Mouse (Mus musculus): ENCODE results near the gene Trim9. TPM values are rescaled to one million over a fixed set of nuclear protein-coding genes. Genes with fewer than 3 reads are reported as not detected.
A peak's percentile ranks its signal among the peaks of the same experiment; 100 is the strongest.

Gene Trim9
- polyA plus RNA-seq, 1 experiment from 2014 or later, result 0.33 TPM

GRCm38 (mm10) chr12:70234411-70234810 lies 113.0 kb downstream of the Trim9 start:
- no peak for DNase-seq (ENCODE audit: low spot score)
- peaks cover 17% of the 10 kb centered on the region; the same call in 1 of the 2 replicates for H3K4me1 ChIP-seq
- 39% methylated on average over 6 of the region's 6 CpGs for WGBS
- no peaks in the 10 kb centered on the region for H3K36me3 ChIP-seq
- no peak overlapping the region for H3K4me3 ChIP-seq
- no peaks in the 10 kb centered on the region for H3K27me3 ChIP-seq (ENCODE audit: insufficient read depth, poor library complexity, severe bottlenecking)
- no peak overlapping the region for H3K27ac ChIP-seq
- no peaks in the 10 kb centered on the region for H3K9me3 ChIP-seq

GRCm38 (mm10) chr12:70233637-70234315 lies 113.6 kb downstream of the Trim9 start:
- no peaks in the 10 kb centered on the region for H3K9me3 ChIP-seq
- peaks cover 17% of the 10 kb centered on the region; the same call in 1 of the 2 replicates for H3K4me1 ChIP-seq
- H3K36me3 ChIP-seq, result no peaks in the 10 kb centered on the region
- no peak overlapping the region for H3K27ac ChIP-seq
- 74% methylated on average over 6 of the region's 6 CpGs for WGBS
- no peak overlapping the region for H3K4me3 ChIP-seq
- H3K27me3 ChIP-seq (ENCODE audit: insufficient read depth, poor library complexity, severe bottlenecking), result no peaks in the 10 kb centered on the region
- DNase-seq (ENCODE audit: low spot score), result no peak

DNA sequence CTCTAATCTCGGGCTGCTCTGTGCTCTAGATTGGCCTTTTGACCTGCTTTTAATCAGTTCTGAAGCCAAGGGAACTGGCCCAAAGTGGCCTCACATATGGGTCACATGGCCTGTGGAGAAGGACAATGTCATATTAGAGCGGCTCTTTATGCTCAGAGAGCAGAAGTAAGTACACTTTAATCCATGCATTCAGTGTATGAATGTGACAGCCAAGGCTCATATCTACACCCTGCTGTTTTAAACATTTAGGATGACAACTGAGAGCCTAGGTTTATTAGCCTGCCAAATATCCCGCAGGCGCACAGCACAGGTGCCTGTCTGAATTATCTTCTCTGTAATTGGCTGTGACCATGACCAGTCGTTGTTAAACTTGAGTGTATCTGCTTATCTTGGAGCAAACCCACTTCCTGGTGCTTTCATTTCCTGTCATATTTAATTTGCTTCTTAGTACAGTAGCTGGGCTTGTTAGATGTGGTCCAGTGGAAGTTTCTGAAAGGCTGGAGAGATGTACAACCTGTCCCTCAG lies 115.3 kb downstream of the Trim9 start:
- WGBS, result 63% methylated on average over 5 of the region's 5 CpGs
- Histone ChIP-seq H3K27ac (0 out of 2 replicates have a peak overlapping the region, but pooled peaks have one; percentile 0), H3K4me3 (no peak overlapping the region), H3K27me3 (ENCODE audit: insufficient read depth, poor library complexity, severe bottlenecking) (no peaks in the 10 kb centered on the region), H3K4me1 (peaks cover 31% of the 10 kb centered on the region), H3K9me3 (no peaks in the 10 kb centered on the region), H3K36me3 (no peaks in the 10 kb centered on the region)
- DNase-seq (ENCODE audit: low spot score), result no peak

DNA sequence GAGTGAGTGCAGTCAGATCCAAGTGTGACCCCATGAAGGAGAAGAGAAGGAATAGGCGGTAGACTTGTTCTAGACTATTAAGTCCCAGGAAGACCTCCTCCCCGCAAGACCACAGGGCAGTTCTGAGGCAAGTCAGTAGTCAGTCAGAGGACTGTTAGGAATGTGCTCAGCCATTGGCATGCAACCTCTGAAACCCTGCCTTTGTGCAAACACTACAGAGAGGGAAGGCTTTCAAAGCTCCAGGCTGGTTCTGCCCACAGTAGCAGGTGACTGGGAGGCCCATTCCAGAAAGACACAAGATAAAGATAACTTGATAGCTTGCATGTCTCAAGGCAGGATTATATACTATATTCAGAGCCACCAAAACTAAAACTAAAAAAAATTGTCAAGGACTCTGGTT lies 116.1 kb downstream of the Trim9 start, which contains the start of gene Pygl:
TSS of gene Pygl (minus strand) at position 195 of the 400 bp plus-strand sequence.
- Histone ChIP-seq H3K4me3 (no peak within 1 kb of the TSS), H3K9me3 (no peaks in the 10 kb centered on the region), H3K27me3 (ENCODE audit: insufficient read depth, poor library complexity, severe bottlenecking) (no peaks in the 10 kb centered on the region; the same call in 1 of the 2 replicates), H3K4me1 (peaks cover 39% of the 10 kb centered on the region), H3K27ac (peak within 1 kb of the TSS; percentile 69; the same call in 1 of the 2 replicates), H3K36me3 (no peaks in the 10 kb centered on the region)
- DNase-seq (ENCODE audit: low spot score), result no peak
- 69% methylated on average over 2 of the region's 2 CpGs for WGBS

GRCm38 (mm10) chr12:70228155-70228554 lies 119.3 kb downstream of the Trim9 start:
- H3K4me1 ChIP-seq, result peaks cover 49% of the 10 kb centered on the region
- peak overlapping the region; percentile 63 for H3K4me3 ChIP-seq
- no peaks in the 10 kb centered on the region; the same call in 1 of the 2 replicates for H3K27me3 ChIP-seq (ENCODE audit: insufficient read depth, poor library complexity, severe bottlenecking)
- DNase-seq (ENCODE audit: low spot score), result no peak
- H3K27ac ChIP-seq, result peak overlapping the region; percentile 88
- no peaks in the 10 kb centered on the region for H3K9me3 ChIP-seq
- 60% methylated on average over 11 of the region's 11 CpGs for WGBS
- no peaks in the 10 kb centered on the region for H3K36me3 ChIP-seq

DNA sequence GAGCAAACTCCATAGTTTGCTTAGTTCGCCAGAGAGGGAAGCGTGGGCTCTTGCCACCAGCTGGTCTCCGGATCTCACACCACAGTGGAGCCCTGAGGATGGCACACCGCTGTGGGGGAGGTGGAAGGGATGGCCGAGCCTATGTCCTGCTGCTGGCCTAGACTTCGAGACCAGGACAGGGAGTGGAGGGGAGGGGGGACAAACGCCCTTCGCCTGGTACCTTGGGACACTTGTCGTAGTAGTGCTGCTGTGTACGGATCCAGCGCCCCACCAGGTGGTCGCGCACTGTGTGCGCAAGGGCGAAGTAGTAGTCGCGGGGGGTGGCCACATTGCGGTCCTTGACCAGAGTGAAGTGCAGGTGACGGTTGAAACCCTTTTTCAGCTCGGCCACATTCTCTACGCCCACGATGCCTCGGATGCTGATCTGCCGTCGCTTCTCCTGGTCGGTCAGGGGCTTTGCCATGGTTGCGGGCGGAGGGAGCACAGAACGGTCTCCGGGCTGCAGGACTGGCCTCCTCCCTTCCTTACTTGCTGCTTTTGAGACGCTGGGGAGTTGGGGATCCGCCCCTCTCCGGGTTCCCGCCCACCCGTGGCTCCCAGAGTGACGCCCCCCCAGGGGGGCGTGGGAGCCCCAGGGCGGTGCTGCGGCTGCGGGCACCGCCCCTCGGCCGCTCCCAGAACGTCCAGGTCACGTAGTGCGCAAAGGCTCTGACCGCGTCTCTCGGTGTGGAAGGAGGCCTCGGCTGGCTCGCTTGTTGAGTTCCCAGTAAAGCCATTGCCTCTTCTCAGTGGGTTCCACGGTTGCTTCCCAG lies 120.1 kb downstream of the Trim9 start:
- DNase-seq (ENCODE audit: low spot score), result peak; percentile 95
- no peaks in the 10 kb centered on the region for H3K36me3 ChIP-seq
- peak overlapping the region; percentile 63 for H3K4me3 ChIP-seq
- no peaks in the 10 kb centered on the region; the same call in 1 of the 2 replicates for H3K27me3 ChIP-seq (ENCODE audit: insufficient read depth, poor library complexity, severe bottlenecking)
- peaks cover 53% of the 10 kb centered on the region for H3K4me1 ChIP-seq
- H3K27ac ChIP-seq, result peak overlapping the region; percentile 88
- WGBS, result under 1% methylated on average over 52 of the region's 52 CpGs
- H3K9me3 ChIP-seq, result no peaks in the 10 kb centered on the region

- Histone ChIP-seq H3K4me1 (peaks cover 46% of the 10 kb centered on the region), H3K27me3 (ENCODE audit: insufficient read depth, poor library complexity, severe bottlenecking) (no peaks in the 10 kb centered on the region; the same call in 1 of the 2 replicates), H3K9me3 (no peaks in the 10 kb centered on the region), H3K4me3 (peak overlapping the region; percentile 63), H3K36me3 (no peaks in the 10 kb centered on the region; the same call in 1 of the 2 replicates), H3K27ac (peak overlapping the region; percentile 88)
- WGBS, result 31% methylated on average over 5 of the region's 5 CpGs
- DNase-seq (ENCODE audit: low spot score), result no peak
These were observed 120.8 kb downstream of the Trim9 start for GRCm38 (mm10) chr12:70226655-70227054.

- DNase-seq (ENCODE audit: low spot score), result no peak
- Histone ChIP-seq H3K27ac (peak overlapping the region; percentile 65; the same call in 1 of the 2 replicates), H3K27me3 (ENCODE audit: insufficient read depth, poor library complexity, severe bottlenecking) (no peaks in the 10 kb centered on the region; the same call in 1 of the 2 replicates), H3K9me3 (no peaks in the 10 kb centered on the region), H3K4me3 (no peak overlapping the region), H3K36me3 (peaks cover 16% of the 10 kb centered on the region), H3K4me1 (peaks cover 35% of the 10 kb centered on the region)
- WGBS, result 39% methylated on average over 4 of the region's 4 CpGs
These were observed 124.1 kb downstream of the Trim9 start for GRCm38 (mm10) chr12:70223331-70223730.

GRCm38 (mm10) chr12:70221425-70221824 lies 126.0 kb downstream of the Trim9 start:
- no peak for DNase-seq (ENCODE audit: low spot score)
- Histone ChIP-seq H3K36me3 (peaks cover 17% of the 10 kb centered on the region), H3K4me3 (no peak overlapping the region), H3K27me3 (ENCODE audit: insufficient read depth, poor library complexity, severe bottlenecking) (no peaks in the 10 kb centered on the region), H3K4me1 (peaks cover 17% of the 10 kb centered on the region), H3K9me3 (no peaks in the 10 kb centered on the region), H3K27ac (no peak overlapping the region)
- WGBS, result 84% methylated on average over 5 of the region's 5 CpGs

GRCm38 (mm10) chr12:70218795-70219540 lies 128.4 kb downstream of the Trim9 start:
- Histone ChIP-seq H3K4me3 (no peak overlapping the region), H3K9me3 (no peaks in the 10 kb centered on the region), H3K27me3 (ENCODE audit: insufficient read depth, poor library complexity, severe bottlenecking) (no peaks in the 10 kb centered on the region), H3K4me1 (peaks cover 13% of the 10 kb centered on the region), H3K27ac (no peak overlapping the region), H3K36me3 (peaks cover 26% of the 10 kb centered on the region)
- no peak for DNase-seq (ENCODE audit: low spot score)
- 81% methylated on average over 8 of the region's 8 CpGs for WGBS

DNA sequence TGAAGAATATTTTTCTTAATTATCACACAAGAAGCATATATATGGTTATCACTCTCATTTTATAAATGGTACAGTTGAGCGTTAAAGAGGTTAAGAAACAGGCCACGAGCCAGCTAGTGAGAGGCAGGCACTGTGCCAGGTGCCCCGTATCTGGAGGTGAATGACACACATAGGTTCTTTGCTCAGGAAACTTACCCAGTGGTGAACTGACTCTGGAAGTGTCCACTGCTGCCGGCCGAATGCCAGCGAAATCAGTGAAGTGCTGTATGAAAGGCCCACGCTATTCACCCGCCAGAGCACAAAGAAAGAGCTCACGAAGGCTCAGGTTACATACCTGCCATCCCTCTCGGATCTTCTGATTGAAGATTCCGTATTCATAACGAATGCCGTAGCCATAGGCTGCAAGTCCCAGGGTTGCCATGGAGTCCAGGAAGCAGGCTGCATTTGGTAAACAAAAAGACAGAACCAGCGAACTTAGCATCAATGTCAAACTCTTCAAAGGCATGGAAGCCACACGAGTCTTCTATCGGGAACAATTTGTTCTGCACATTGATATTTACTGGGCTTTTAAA lies 131.1 kb downstream of the Trim9 start:
- H3K27ac ChIP-seq, result no peak overlapping the region
- H3K27me3 ChIP-seq (ENCODE audit: insufficient read depth, poor library complexity, severe bottlenecking), result no peaks in the 10 kb centered on the region
- no peak for DNase-seq (ENCODE audit: low spot score)
- H3K9me3 ChIP-seq, result no peaks in the 10 kb centered on the region
- 79% methylated on average over 16 of the region's 16 CpGs for WGBS
- H3K4me1 ChIP-seq, result no peaks in the 10 kb centered on the region
- H3K36me3 ChIP-seq, result peaks cover 24% of the 10 kb centered on the region
- no peak overlapping the region for H3K4me3 ChIP-seq

DNA sequence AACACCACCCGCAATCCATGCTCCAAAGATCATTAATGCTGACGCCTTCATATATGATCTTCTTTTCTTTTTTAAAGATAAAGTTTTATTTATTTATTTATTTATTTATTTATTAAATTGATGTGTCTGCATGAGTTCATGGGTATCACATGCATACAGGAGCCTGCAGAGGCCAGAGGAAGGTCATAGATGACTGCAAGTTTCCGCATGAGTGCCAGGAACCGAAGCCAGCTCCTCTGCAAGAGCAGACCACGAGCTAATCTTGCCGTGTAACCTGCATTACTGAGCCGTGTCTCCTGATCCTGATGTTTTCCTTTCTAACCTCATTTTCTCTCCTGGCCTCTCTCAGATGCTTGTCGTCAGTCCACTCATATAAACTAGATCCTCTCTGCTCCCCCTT lies 133.1 kb downstream of the Trim9 start:
- no peaks in the 10 kb centered on the region for H3K4me1 ChIP-seq
- H3K36me3 ChIP-seq, result peaks cover 15% of the 10 kb centered on the region
- H3K27ac ChIP-seq, result no peak overlapping the region
- WGBS, result 86% methylated on average over 8 of the region's 8 CpGs
- H3K4me3 ChIP-seq, result no peak overlapping the region
- H3K27me3 ChIP-seq (ENCODE audit: insufficient read depth, poor library complexity, severe bottlenecking), result no peaks in the 10 kb centered on the region
- DNase-seq (ENCODE audit: low spot score), result no peak
- no peaks in the 10 kb centered on the region for H3K9me3 ChIP-seq
